Mouse (Mus musculus) limb, embryonic 15.5 days (tissue): ENCODE results near the gene Kif1c. TPM values are rescaled to one million over a fixed set of nuclear protein-coding genes. Genes with fewer than 3 reads are reported as not detected.

Experiments
- ATAC-seq: fragments of 200-750 bp; cut with Nextera tagmentation; 2 replicates; pipeline ENCODE4 v1.8.0; 2017; ENCODE audit warnings: low read depth, moderate TSS enrichment; ENCODE audit not compliant: insufficient number of reproducible peaks, low FRiP score, low TSS enrichment
- H3K27ac ChIP-seq: fragments of 300-500 bp; sonication (generic); 2 replicates; pipeline ENCODE4 v1.5.1; 2015; ENCODE audit warnings: moderate library complexity, mild to moderate bottlenecking, inconsistent platforms
- H3K27me3 ChIP-seq: fragments of 300-500 bp; sonication (generic); 2 replicates; pipeline ENCODE4 v1.6.1; 2015; ENCODE audit warnings: inconsistent platforms
- H3K36me3 ChIP-seq: fragments of 300-500 bp; sonication (generic); 2 replicates; pipeline ENCODE4 v1.6.1; 2015; ENCODE audit warnings: inconsistent platforms
- H3K4me1 ChIP-seq: fragments of 300-500 bp; sonication (generic); 2 replicates; pipeline ENCODE4 v1.6.1; 2015; ENCODE audit warnings: inconsistent platforms
- H3K4me2 ChIP-seq: fragments of 300-500 bp; sonication (generic); 2 replicates; pipeline ENCODE4 v1.6.1; 2015; ENCODE audit warnings: mild to moderate bottlenecking, inconsistent platforms
- H3K4me3 ChIP-seq: fragments of 300-500 bp; sonication (generic); 2 replicates; pipeline ENCODE4 v1.5.1; 2015; ENCODE audit warnings: mild to moderate bottlenecking, inconsistent platforms
- H3K9ac ChIP-seq: fragments of 300-500 bp; sonication (generic); 2 replicates; pipeline ENCODE4 v1.6.1; 2015; ENCODE audit warnings: inconsistent platforms
- H3K9me3 ChIP-seq: fragments of 300-500 bp; sonication (generic); 2 replicates; pipeline ENCODE4 v1.6.1; 2016; ENCODE audit warnings: inconsistent platforms
- whole genome bisulfite sequencing: fragments of 180-500 bp; shearing (Covaris S2); methylation state at CpG from one replicate; pipeline ENCODE4 v1.1.7; 2015; 5-methylcytosine and 5-hydroxymethylcytosine counted together
- polyA plus RNA-seq: library from polyadenylated mRNA; unstranded; fragments of >200 nt; fragmentation: Nextera tagmentation; extraction: Ambion mirVana; gene quantifications from 2 replicates; pipeline ENCODE4 v1.2.1, GENCODE M21; 2015

Kif1c gene
- polyA plus RNA-seq = 4.3 and 5.3 TPM in 2 replicates

DNA sequence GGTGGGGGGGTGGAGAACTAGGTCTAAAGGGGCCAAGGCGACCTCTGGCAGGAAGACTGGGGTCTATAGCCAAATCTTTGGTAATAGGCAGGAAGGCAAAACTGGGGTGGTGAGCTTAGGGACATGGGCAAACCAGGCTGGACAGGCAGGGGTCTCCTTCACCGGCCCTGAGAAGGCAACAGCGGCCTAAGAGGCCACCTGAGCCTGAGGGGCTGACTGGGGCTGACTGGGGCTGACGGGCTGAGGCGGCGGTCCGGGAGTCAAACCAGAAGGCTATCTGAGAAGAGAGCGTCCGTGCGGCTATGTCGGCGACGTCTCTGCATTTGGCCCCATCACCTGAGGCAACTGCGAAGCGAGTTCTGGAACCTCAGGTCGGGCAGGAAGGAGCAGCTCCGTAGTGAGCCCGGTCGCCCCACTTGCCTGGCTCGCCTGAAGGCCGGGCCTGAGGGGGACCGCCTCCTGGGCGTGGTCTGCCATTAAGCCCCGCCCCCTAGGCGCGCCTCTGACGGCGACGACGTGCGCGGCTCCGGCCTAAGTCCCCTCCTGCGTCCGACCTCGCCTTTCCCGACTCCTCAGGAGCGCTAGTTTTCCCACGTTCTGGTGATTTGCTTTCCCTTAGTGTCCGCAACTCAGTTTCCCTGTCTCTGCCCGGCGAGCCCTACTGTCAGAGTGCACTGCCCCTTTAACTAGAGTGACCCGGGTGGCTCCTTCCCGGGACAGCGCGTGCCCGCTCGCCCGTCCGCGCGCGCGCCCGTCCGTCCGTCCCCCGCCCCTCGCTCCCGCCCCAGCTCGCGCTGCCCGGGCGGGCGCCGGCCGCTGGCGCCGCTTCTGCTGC, at the start of gene Kif1c, which contains the start of gene Inca1:
Gene Kif1c (plus strand): TSS at position 827 of the 835 bp plus-strand sequence.
Gene Inca1 (minus strand): TSS at position 434 of the 835 bp plus-strand sequence.
- peaks cover 19% of the 10 kb centered on the region for H3K36me3 ChIP-seq
- WGBS = under 1% methylated on average over 67 of the region's 69 CpGs
- H3K9me3 ChIP-seq = no peaks in the 10 kb centered on the region
- peaks cover 29% of the 10 kb centered on the region for H3K4me1 ChIP-seq
- H3K27me3 ChIP-seq = no peaks in the 10 kb centered on the region
- peak within 1 kb of the TSS; percentile 92 for H3K4me3 ChIP-seq
- H3K9ac ChIP-seq = peak within 1 kb of the TSS; percentile 93
- peak within 1 kb of the TSS; percentile 86 for H3K4me2 ChIP-seq
- ATAC-seq = peak; percentile 91
- H3K27ac ChIP-seq = peak within 1 kb of the TSS; percentile 97

DNA sequence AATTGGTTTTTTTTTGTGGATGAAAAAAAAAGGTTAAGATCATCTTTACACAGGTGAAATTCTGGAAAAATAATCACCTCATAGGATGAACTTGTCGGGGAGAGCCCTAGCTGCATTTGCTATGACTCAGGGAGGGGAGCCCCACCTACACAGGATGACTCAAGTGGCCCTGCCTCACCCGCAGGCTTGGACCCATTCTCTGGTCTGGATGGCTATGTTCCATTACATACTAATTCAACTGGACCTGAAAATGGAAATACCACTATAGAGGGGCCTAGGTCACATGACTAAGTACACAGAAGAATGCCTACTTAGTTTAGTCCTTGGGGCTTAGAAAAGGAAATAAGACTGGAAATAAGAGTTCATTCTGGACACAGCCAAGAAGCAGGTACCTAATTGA, 49.0 kb upstream of the Kif1c start:
- Histone ChIP-seq H3K4me3 (0 out of 2 replicates have a peak overlapping the region, but pooled peaks have one; percentile 1), H3K4me1 (peaks cover 67% of the 10 kb centered on the region), H3K27me3 (no peaks in the 10 kb centered on the region), H3K4me2 (no peak overlapping the region), H3K9ac (no peak overlapping the region), H3K27ac (no peak overlapping the region), H3K36me3 (peaks cover 43% of the 10 kb centered on the region), H3K9me3 (no peaks in the 10 kb centered on the region)
- WGBS = 56% methylated on average over 2 of the region's 2 CpGs
- ATAC-seq = no peak

DNA sequence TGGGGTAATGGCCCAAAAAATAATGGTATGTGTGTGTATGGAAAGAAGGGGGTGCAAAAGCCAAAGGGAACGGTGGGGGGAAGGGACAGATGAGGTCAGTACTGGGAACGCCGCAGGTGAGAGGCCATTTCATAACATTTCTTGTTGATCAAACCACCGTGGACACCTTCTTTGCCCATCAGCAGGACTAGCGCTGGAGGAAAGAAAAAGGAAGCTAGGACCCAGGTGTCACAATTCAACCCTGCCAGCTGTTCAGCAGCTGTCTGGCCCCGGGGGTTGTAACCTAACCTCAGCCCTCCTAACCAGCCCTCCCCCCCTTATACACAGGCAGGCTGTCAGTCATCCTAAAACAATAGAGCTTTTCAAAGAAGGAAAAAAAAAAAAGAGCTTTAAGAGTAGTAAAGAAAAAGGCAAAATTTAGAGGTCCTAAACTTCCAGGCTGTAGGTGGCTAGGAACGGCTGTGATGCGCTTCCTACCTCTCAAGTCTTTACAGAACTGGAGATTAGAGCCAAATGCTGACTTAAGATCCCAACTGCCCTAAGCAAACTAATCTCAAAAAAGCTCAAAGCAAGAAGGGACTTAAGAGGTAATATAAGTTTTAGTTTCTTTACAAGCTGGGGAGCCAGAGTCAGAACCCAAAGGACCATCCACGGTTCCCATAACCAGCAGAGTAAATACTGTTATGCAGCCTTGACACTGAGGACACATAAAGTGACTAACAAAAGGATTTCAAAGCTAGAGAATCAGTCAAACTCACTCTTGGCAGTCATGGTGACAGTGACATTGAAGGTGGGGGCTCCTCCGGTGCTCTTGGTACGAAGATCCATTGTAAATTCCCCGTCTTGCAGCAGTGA, 48.1 kb upstream of the Kif1c start:
- Histone ChIP-seq H3K36me3 (peaks cover 43% of the 10 kb centered on the region), H3K9ac (0 out of 2 replicates have a peak overlapping the region, but pooled peaks have one; percentile 18), H3K9me3 (no peaks in the 10 kb centered on the region), H3K4me3 (peak overlapping the region; percentile 100), H3K27me3 (no peaks in the 10 kb centered on the region), H3K4me2 (peak overlapping the region; percentile 89), H3K27ac (peak overlapping the region; percentile 99), H3K4me1 (peaks cover 74% of the 10 kb centered on the region)
- ATAC-seq = no peak
- WGBS = 43% methylated on average over 12 of the region's 12 CpGs

DNA sequence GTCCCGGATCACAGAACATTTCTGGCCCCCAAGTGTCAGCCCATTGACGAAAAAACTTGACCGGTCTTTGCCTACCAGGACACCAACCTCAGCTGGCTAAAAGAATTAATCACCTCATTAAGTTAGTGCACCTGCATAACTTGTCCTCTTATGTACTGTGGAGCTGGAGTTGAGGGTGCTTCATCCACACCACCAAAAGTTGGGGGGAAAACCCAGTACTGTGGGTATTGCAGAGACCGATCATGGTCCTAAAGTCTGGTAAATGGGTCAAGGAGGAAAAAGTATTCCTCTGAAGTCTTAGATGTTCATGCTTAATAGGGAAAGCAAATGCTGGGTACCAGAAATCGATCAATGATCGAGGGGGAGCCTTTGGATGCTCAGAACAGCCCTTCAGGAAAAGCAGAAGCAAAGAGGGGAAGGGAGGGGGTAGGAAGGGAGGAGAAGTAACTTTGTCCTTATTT, 47.4 kb upstream of the Kif1c start:
- peak overlapping the region; percentile 99 for H3K27ac ChIP-seq
- WGBS = 41% methylated on average over 6 of the region's 6 CpGs

DNA sequence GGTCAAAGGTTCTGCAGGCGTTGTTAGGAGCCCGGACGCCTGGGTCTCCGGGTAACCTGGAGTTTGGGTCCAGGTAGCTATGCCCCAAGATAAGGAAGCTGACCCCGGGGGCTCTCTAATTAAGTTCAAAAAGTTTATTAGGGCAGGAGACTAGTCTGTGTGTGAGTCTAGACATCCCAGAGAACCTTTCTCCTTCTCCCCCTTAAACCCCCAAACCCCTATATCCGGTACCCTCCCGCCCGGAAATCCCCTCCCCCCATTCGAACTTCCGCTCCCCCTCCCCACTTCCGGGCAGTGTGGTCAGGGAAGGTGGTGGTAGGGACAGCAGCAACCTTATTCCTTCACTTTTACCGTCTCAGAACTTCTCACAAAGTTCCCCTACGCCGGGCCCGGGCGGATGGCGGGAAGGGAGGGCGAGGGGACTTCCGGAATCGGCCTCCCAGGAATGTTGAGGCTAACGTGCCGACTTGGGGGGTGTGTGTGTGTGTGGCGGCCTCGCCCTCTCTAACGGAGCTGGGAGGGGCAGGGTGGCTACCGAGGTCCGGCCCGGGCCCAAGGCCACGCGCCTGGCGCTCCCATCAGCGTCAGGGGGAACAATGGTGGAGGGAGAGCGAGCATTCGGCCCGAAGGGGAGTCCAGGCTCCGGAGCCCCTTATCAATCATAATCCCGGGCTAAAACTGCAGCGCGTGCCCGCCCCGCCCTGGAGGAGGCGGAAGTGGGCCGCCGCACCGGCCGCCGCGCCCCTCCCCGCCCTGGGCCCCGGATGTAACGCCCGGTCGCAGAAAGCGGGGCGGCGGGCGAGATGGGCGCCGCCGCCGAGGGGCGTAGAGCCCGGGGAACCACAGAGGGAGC, 46.8 kb upstream of the Kif1c start:
- peaks cover 77% of the 10 kb centered on the region for H3K4me1 ChIP-seq
- WGBS = under 1% methylated on average over 61 of the region's 63 CpGs

More for the DNA sequence above, 47.4 kb upstream of the Kif1c start:
- peak overlapping the region; percentile 100 for H3K4me3 ChIP-seq
- H3K9me3 ChIP-seq = no peaks in the 10 kb centered on the region
- peak overlapping the region; percentile 89 for H3K4me2 ChIP-seq
- peaks cover 43% of the 10 kb centered on the region for H3K36me3 ChIP-seq
- H3K27me3 ChIP-seq = no peaks in the 10 kb centered on the region
- peak overlapping the region; percentile 98 for H3K9ac ChIP-seq
- no peak for ATAC-seq
- H3K4me1 ChIP-seq = peaks cover 78% of the 10 kb centered on the region

DNA sequence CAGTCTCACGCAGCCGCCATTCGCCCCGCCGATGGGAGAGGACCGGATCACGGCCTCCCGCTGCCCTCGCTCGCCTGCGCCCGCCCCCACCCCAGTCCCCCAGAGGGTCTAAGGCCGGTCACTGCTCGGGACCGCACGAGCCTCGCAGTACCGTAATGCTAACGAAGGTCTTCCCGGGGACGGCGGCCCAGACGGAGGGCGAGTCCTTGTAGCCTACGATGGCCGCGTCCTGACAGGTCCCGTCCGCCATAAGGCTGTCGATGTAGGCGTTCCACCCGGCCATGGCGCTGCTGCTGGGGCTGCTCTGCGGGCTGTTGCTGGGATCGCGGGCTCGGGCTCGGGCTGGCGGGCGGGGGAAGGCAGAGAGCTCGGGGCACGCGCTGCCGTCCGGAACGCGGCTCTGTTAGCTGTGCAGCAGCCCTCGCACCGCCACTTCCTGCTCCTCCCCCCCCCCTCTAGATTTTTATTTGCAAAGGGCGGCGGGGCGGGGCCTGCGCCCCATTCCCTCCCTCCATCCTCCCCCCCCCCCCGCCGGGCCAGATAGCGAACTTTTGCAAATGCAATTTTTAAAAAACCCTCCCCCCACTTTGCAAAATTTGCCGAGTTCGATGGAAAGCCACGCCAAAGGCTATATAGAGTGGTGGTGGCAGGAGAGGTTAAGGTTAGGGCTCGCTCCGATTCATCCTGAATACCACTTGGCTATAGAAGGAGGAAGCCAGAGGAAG, 46.0 kb upstream of the Kif1c start, which contains the start of gene Pfn1:
Gene Pfn1 (minus strand): TSS at position 447 of the 725 bp plus-strand sequence.
- no peaks in the 10 kb centered on the region for H3K27me3 ChIP-seq
- peak within 1 kb of the TSS; percentile 98 for H3K9ac ChIP-seq
- H3K27ac ChIP-seq = peak within 1 kb of the TSS; percentile 99
- peak within 1 kb of the TSS; percentile 100 for H3K4me3 ChIP-seq
- H3K4me1 ChIP-seq = peaks cover 76% of the 10 kb centered on the region
- H3K9me3 ChIP-seq = no peaks in the 10 kb centered on the region
- WGBS = 0% methylated on average over 52 of the region's 61 CpGs
- peak within 1 kb of the TSS; percentile 89 for H3K4me2 ChIP-seq
- H3K36me3 ChIP-seq = peaks cover 33% of the 10 kb centered on the region
- ATAC-seq = peak; percentile 30; the same call in 1 of the 2 replicates

More for the DNA sequence above, 46.8 kb upstream of the Kif1c start:
- peak overlapping the region; percentile 100 for H3K4me3 ChIP-seq
- H3K27me3 ChIP-seq = no peaks in the 10 kb centered on the region
- peaks cover 40% of the 10 kb centered on the region for H3K36me3 ChIP-seq
- ATAC-seq = no peak
- peak overlapping the region; percentile 89 for H3K4me2 ChIP-seq
- no peaks in the 10 kb centered on the region for H3K9me3 ChIP-seq
- peak overlapping the region; percentile 98 for H3K9ac ChIP-seq
- H3K27ac ChIP-seq = peak overlapping the region; percentile 99

DNA sequence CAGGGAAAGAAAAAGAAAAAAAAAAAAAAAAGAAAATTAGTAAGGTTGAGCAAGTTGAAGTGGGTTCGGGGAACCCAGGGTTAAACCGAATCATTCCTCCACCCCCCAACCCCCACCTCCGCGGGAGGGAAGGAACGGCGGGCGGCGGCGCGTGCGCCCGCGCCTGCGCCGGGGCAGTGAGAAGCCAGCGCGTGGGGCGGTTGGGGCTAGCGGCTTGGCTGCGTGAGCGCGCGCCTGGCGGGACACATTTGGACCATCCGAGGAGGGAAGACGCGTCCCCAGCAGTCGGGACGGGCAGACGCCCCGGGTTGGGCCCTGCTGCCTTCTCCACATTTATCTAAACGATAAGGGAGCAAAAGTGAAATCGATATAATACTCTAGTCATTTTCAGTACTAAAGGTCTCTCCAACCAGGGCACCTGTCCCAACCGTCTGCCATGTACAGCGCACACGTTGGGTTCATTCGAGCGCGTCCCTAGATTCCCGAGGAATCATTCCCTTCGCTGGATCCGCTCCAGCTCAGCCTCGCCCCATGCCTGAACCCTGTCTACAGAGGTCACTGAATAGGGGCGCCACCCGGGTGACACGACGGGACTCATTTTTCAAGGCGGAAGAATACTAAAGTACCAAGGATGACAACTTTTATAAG, 45.3 kb upstream of the Kif1c start:
- Histone ChIP-seq H3K4me1 (peaks cover 71% of the 10 kb centered on the region), H3K4me2 (peak overlapping the region; percentile 89), H3K9ac (peak overlapping the region; percentile 46), H3K4me3 (peak overlapping the region; percentile 100), H3K27ac (peak overlapping the region; percentile 99), H3K27me3 (no peaks in the 10 kb centered on the region), H3K36me3 (peaks cover 33% of the 10 kb centered on the region), H3K9me3 (no peaks in the 10 kb centered on the region)
- 0% methylated on average over 48 of the region's 48 CpGs for whole genome bisulfite sequencing
- ATAC-seq = peak; percentile 76

DNA sequence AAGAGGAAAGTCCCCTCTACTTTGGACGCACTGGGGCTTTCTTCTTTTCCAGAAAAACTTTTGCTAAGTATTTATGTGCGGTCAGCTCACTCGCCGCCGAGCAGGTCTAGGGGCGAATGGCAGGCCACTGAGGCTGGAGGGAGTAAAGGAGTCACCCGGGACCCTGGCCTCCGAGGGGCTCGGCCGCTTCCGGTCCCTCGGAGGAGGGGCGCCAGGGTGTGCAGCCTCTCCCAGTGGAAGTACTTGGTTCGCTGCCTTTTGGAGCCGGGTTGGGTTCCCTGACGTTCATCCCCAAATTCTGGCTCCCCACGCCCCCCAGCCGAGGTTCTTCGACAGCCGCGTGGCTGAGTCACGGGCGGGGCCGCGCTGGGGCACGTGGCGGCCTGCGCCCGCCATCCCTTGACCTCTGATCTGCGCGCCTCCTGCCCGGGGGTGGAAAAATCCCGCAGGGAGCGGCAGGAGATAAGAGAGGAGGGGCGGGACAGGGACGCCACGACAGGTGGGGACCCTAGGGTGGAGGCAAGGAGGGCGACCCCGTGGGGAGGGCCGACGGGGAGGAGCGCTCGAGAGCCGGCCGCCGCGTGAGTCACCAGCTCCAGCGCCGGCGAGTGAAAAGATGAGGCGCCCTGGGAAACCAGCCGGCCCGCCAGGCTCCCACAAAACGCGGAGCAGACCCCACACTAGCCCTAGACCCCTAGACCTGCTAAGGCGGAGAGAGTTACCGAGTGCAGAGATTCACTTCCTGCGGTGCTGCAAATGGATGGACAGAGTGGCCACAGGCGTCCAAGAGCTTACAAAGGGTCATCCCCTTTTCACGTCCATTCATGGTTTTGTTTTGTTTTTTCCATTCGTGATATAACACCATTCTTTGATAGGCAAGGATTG, 44.5 kb upstream of the Kif1c start:
- Histone ChIP-seq H3K4me2 (peak overlapping the region; percentile 89), H3K27me3 (no peaks in the 10 kb centered on the region), H3K4me3 (peak overlapping the region; percentile 100), H3K27ac (peak overlapping the region; percentile 99), H3K36me3 (peaks cover 31% of the 10 kb centered on the region), H3K9me3 (no peaks in the 10 kb centered on the region), H3K4me1 (peaks cover 66% of the 10 kb centered on the region), H3K9ac (peak overlapping the region; percentile 46)
- 0 out of 2 replicates have a peak, but pooled peaks have one; percentile 13 for ATAC-seq
- under 1% methylated on average over 61 of the region's 61 CpGs for WGBS

DNA sequence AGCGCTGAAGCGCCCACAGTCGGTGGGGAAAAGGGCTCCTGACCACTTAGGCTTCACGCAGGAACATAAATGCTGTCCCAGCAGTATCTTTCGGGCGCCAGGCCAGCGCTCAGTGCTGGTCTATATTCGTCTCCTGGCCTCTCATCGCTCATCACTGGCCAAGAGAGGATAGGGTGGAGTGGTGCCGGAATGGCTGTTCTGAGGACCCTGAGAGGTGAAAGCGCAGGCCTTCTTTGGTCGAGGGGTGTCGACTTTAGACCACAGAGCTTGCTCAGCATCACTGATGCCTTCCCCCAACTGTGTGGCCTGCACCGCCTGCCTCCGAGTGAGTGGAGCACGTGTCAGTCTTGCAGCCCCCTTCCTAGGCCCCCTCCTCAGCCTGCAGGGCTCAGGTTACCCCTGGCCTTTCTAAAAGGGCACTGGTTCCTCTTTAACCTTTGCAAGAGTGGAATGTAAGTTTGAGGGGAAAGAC, 43.9 kb upstream of the Kif1c start:
- Histone ChIP-seq H3K27me3 (no peaks in the 10 kb centered on the region), H3K36me3 (peaks cover 30% of the 10 kb centered on the region), H3K4me2 (peak overlapping the region; percentile 89), H3K9me3 (no peaks in the 10 kb centered on the region), H3K4me3 (peak overlapping the region; percentile 100), H3K4me1 (peaks cover 59% of the 10 kb centered on the region), H3K27ac (peak overlapping the region; percentile 99), H3K9ac (peak overlapping the region; percentile 46; the same call in 1 of the 2 replicates)
- 5% methylated on average over 16 of the region's 16 CpGs for WGBS
- ATAC-seq = 0 out of 2 replicates have a peak, but pooled peaks have one; percentile 12
